Mouse (Mus musculus) stomach, embryonic 15.5 days (tissue): ENCODE results near the gene Grrp1. TPM values are rescaled to one million over a fixed set of nuclear protein-coding genes. Genes with fewer than 3 reads are reported as not detected.

Experiments
- ATAC-seq: fragments of 200-750 bp; cut with Nextera tagmentation; 2 replicates; pipeline ENCODE4 v1.8.0; 2017; ENCODE audit warnings: low read depth, moderate number of reproducible peaks, moderate TSS enrichment; ENCODE audit not compliant: insufficient read depth, low FRiP score
- H3K27ac ChIP-seq: fragments of 300-500 bp; sonication (generic); 2 replicates; pipeline ENCODE4 v1.5.1; 2015; ENCODE audit warnings: mild to moderate bottlenecking, inconsistent platforms
- H3K27me3 ChIP-seq: fragments of 300-500 bp; sonication (generic); replicated peaks from 2 replicates; pipeline ENCODE4 v1.6.1; 2015; ENCODE audit warnings: inconsistent platforms
- H3K36me3 ChIP-seq: fragments of 300-500 bp; sonication (generic); 2 replicates; pipeline ENCODE4 v1.6.1; 2015; ENCODE audit warnings: inconsistent platforms
- H3K4me1 ChIP-seq: fragments of 300-500 bp; sonication (generic); 2 replicates; pipeline ENCODE4 v1.6.1; 2015; ENCODE audit warnings: inconsistent platforms
- H3K4me2 ChIP-seq: fragments of 300-500 bp; sonication (generic); 2 replicates; pipeline ENCODE4 v1.6.1; 2015; ENCODE audit warnings: mild to moderate bottlenecking, inconsistent platforms
- H3K4me3 ChIP-seq: fragments of 300-500 bp; sonication (generic); replicated peaks from 2 replicates; pipeline ENCODE4 v1.5.1; 2015; ENCODE audit warnings: inconsistent platforms
- H3K9ac ChIP-seq: fragments of 300-500 bp; sonication (generic); 2 replicates; pipeline ENCODE4 v1.6.1; 2015; ENCODE audit warnings: inconsistent platforms
- H3K9me3 ChIP-seq: fragments of 300-500 bp; sonication (generic); 2 replicates; pipeline ENCODE4 v1.6.1; 2016; ENCODE audit warnings: inconsistent platforms
- WGBS: fragments of 180-500 bp; shearing (Covaris S2); methylation state at CpG from one replicate; pipeline ENCODE4 v1.1.7; 2015; 5-methylcytosine and 5-hydroxymethylcytosine counted together
- polyA plus RNA-seq: library from polyadenylated mRNA; unstranded; fragments of >200 nt; fragmentation: Nextera tagmentation; extraction: Ambion mirVana; gene quantifications from 2 replicates; pipeline ENCODE4 v1.2.1, GENCODE M21; 2015

Gene Grrp1
- polyA plus RNA-seq, 1 experiment from 2014 or later = 5.2 TPM

DNA sequence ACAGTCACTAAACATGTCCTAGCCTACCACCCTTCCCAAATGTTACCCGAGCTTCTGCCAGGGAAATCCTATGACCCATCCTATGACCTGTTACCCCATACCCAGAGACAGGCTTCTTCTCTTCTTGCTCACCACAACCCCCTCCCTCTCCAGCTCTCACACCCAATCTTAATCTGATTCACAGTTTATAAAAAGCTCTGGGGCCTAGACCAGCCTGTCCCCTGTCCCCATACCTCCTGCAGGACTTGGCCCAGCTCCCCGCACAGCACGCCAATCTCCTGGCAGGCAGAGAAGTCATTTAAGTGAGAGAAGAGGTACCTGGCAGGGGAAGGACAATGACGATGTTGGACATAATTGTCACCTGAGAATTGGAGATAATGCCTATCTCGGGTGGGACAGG lies 19.0 kb downstream of the Grrp1 start:
- WGBS = 78% methylated on average over 5 of the region's 5 CpGs
- ATAC-seq = no peak
- no peaks in the 10 kb centered on the region for H3K9me3 ChIP-seq
- no peaks in the 10 kb centered on the region for H3K36me3 ChIP-seq
- H3K4me2 ChIP-seq = no peak overlapping the region
- H3K27me3 ChIP-seq = 0 out of 2 replicates have a peak, but pooled peaks cover 2% of the 10 kb centered on the region
- no peak overlapping the region for H3K4me3 ChIP-seq
- peaks cover 8% of the 10 kb centered on the region; the same call in 1 of the 2 replicates for H3K4me1 ChIP-seq
- no peak overlapping the region for H3K27ac ChIP-seq
- no peak overlapping the region for H3K9ac ChIP-seq

DNA sequence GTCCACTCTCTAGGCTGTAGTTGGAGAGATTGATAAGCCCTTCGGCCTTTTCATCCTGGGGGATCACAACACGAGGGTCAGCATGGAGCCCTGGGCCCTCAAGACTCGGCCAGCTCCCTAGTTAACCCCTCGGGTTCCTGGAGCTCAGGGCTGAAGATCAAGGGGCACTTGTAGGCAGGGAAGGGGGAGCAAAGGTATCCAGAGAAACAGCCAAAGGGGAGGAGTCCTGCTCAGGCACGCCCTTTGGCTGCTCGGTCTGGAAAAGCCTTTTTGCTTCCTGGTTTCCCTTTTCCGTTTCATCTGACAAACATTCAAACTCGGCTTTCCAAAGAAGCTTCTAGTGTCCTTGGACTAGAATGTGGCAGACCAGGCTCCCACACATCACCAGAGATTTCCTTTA lies 23.5 kb downstream of the Grrp1 start:
- no peak for ATAC-seq
- H3K27me3 ChIP-seq = no peaks in the 10 kb centered on the region
- H3K36me3 ChIP-seq = no peaks in the 10 kb centered on the region
- no peak overlapping the region for H3K9ac ChIP-seq
- WGBS = 36% methylated on average over 8 of the region's 8 CpGs
- no peaks in the 10 kb centered on the region for H3K9me3 ChIP-seq
- no peak overlapping the region for H3K4me2 ChIP-seq
- H3K4me3 ChIP-seq = no peak overlapping the region
- no peaks in the 10 kb centered on the region for H3K4me1 ChIP-seq
- no peak overlapping the region for H3K27ac ChIP-seq

- H3K4me3 ChIP-seq = no peak within 1 kb of the TSS
- no peaks in the 10 kb centered on the region for H3K36me3 ChIP-seq
- H3K9me3 ChIP-seq = no peaks in the 10 kb centered on the region
- H3K27me3 ChIP-seq = no peaks in the 10 kb centered on the region
- no peaks in the 10 kb centered on the region for H3K4me1 ChIP-seq
- no peak within 1 kb of the TSS for H3K27ac ChIP-seq
- H3K4me2 ChIP-seq = no peak within 1 kb of the TSS
- 66% methylated on average over 8 of the region's 8 CpGs for WGBS
- ATAC-seq = no peak
- H3K9ac ChIP-seq = no peak within 1 kb of the TSS
These were observed 26.7 kb downstream of the Grrp1 start, which contains the start of gene Catsper4 for GRCm38 (mm10) chr4:134227194-134227593. TSS of gene Catsper4 (minus strand) at chr4:134227383.

DNA sequence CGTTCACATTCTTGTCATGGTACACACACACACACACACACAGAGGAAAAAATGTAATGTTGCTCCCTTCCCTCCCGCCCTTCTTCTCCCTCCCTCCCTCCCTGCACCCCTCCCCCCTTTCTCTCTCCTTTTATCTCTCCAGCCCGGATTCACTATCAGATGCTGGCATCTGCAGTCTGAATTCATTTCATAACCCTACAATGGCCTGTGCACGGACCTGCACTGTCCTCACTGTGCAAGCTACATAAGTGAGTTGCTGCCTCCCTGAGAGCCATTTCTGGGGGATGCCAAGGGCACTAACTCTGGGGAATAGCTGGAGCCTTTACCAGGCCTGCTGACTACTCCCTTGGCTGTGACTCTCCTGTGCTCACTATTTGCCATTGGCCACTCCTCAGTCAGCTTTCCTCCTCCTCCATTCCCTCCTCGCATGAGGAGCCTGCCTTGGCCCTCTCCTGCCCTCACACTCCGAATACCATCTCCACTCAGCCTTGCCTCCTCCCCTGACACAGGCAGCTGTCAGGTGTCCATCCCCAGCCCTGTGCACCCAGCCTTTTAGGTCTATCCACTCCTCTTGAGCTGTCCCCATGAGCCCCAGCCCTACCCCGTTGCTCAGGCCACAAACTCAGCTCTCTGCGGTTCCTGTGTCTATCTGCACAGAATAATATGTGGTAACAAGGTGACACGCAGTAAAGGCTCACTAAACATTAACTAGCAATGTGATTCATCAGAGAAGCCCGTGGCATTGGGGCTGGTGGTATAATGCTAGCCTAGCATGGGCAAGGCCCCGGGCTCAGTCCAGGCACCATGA lies 30.9 kb downstream of the Grrp1 start:
- H3K9ac ChIP-seq = no peak overlapping the region
- no peak overlapping the region for H3K27ac ChIP-seq

GRCm38 (mm10) chr4:134206488-134207053 lies 47.3 kb downstream of the Grrp1 start:
- Histone ChIP-seq H3K4me3 (no peak overlapping the region), H3K9me3 (no peaks in the 10 kb centered on the region), H3K9ac (no peak overlapping the region), H3K4me2 (no peak overlapping the region), H3K27ac (no peak overlapping the region), H3K27me3 (no peaks in the 10 kb centered on the region), H3K4me1 (no peaks in the 10 kb centered on the region), H3K36me3 (no peaks in the 10 kb centered on the region)
- WGBS = 49% methylated on average over 6 of the region's 6 CpGs
- ATAC-seq = no peak

More for the DNA sequence above, 30.9 kb downstream of the Grrp1 start:
- no peaks in the 10 kb centered on the region for H3K4me1 ChIP-seq
- no peak; the same call in 1 of the 2 replicates for ATAC-seq
- H3K27me3 ChIP-seq = no peaks in the 10 kb centered on the region
- H3K4me2 ChIP-seq = no peak overlapping the region
- WGBS = 45% methylated on average over 11 of the region's 11 CpGs
- H3K9me3 ChIP-seq = no peaks in the 10 kb centered on the region
- H3K4me3 ChIP-seq = no peak overlapping the region
- no peaks in the 10 kb centered on the region for H3K36me3 ChIP-seq

DNA sequence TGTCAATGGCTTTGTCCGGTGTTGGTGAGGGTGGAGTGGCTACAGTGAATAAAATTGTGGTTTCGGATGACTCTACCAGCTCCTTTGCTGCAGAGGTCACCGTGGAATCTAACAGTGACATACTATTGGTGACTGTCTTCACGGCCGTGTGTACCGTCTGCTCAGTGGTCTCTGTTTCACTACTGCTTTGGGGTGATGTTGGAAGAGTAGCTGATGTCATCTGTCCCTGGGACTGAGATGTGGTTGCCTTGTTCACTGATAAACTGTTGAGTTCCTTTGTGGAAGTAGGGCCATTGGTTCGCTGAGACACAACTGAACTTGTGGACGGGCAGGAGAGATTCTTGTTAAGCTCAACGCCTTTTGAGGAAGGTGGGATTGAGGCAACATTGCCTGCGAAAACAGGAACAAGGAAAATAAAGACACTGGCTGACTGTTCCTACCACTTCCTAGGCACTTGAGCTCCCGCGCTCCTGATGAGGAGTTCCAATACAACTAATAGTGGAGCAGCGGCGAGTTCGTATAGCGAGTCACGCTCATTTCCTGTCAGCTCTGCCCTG lies 50.5 kb downstream of the Grrp1 start:
- Histone ChIP-seq H3K4me1 (no peaks in the 10 kb centered on the region), H3K36me3 (no peaks in the 10 kb centered on the region), H3K4me2 (no peak overlapping the region), H3K27ac (no peak overlapping the region), H3K27me3 (no peaks in the 10 kb centered on the region), H3K9ac (no peak overlapping the region), H3K4me3 (no peak overlapping the region), H3K9me3 (no peaks in the 10 kb centered on the region)
- WGBS = 78% methylated on average over 17 of the region's 17 CpGs
- no peak for ATAC-seq

- Histone ChIP-seq H3K36me3 (no peaks in the 10 kb centered on the region), H3K27ac (no peak within 1 kb of the TSS)
- WGBS = 92% methylated on average over 4 of the region's 4 CpGs
These were observed 51.0 kb downstream of the Grrp1 start, which contains the start of gene Gm7534 for GRCm38 (mm10) chr4:134202904-134203303. TSS of gene Gm7534 (minus strand) at chr4:134203004.

More at GRCm38 (mm10) chr4:134202904-134203303, 51.0 kb downstream of the Grrp1 start, which contains the start of gene Gm7534:
- Histone ChIP-seq H3K27me3 (no peaks in the 10 kb centered on the region), H3K9ac (no peak within 1 kb of the TSS), H3K9me3 (no peaks in the 10 kb centered on the region), H3K4me2 (no peak within 1 kb of the TSS), H3K4me3 (no peak within 1 kb of the TSS), H3K4me1 (no peaks in the 10 kb centered on the region)
- ATAC-seq = no peak

Other genes with a start within 250 kb of the Grrp1 start
- 0.12 and 0.17 TPM in 2 replicates for gene Lin28a, start 235.3 kb downstream of the Grrp1 start, polyA plus RNA-seq
- gene Zfp683, start 200.3 kb downstream of the Grrp1 start, polyA plus RNA-seq = not detected in 2 replicates
- 11.1 and 11.9 TPM in 2 replicates for gene Crybg2, start 193.3 kb downstream of the Grrp1 start, polyA plus RNA-seq
- gene Cd52, start 159.0 kb downstream of the Grrp1 start, polyA plus RNA-seq = 34.8 and 39.7 TPM in 2 replicates
- 4.3 and 5.7 TPM in 2 replicates for gene Ubxn11, start 151.5 kb downstream of the Grrp1 start, polyA plus RNA-seq
- gene Sh3bgrl3, start 125.3 kb downstream of the Grrp1 start, polyA plus RNA-seq = 363 and 395 TPM in 2 replicates
- 83.0 and 84.0 TPM in 2 replicates for gene Cep85, start 67.0 kb downstream of the Grrp1 start, polyA plus RNA-seq
- not detected in 2 replicates for gene Gm7534, start 51.1 kb downstream of the Grrp1 start, polyA plus RNA-seq
- gene Catsper4, start 26.7 kb downstream of the Grrp1 start, polyA plus RNA-seq = 0.26 and 0.31 TPM in 2 replicates
- 7.7 and 10.0 TPM in 2 replicates for gene Cnksr1, start 15.7 kb downstream of the Grrp1 start, polyA plus RNA-seq
- 0.28 and 0.37 TPM in 2 replicates for gene E130218I03Rik, start 10.4 kb downstream of the Grrp1 start, polyA plus RNA-seq
- 15.1 and 15.9 TPM in 2 replicates for gene Zfp593, start 8.5 kb downstream of the Grrp1 start, polyA plus RNA-seq
- not detected in 2 replicates for gene Gm30191, start 7.2 kb downstream of the Grrp1 start, polyA plus RNA-seq
- 18.9 and 20.0 TPM in 2 replicates for gene Pdik1l, start 33.8 kb upstream of the Grrp1 start, polyA plus RNA-seq
- 0.41 and 0.52 TPM in 2 replicates for gene Trim63, start 61.0 kb upstream of the Grrp1 start, polyA plus RNA-seq
- gene Slc30a2, start 89.1 kb upstream of the Grrp1 start, polyA plus RNA-seq = 0.75 and 0.86 TPM in 2 replicates
- gene Extl1, start 129.7 kb upstream of the Grrp1 start, polyA plus RNA-seq = 1.0 and 1.1 TPM in 2 replicates
- 17.8 and 20.9 TPM in 2 replicates for gene Pafah2, start 142.2 kb upstream of the Grrp1 start, polyA plus RNA-seq
- gene Stmn1, start 214.2 kb upstream of the Grrp1 start, polyA plus RNA-seq = 1,192 and 1,334 TPM in 2 replicates
- 6.4 and 6.7 TPM in 2 replicates for gene Paqr7, start 242.6 kb upstream of the Grrp1 start, polyA plus RNA-seq